Mouse (Mus musculus): ENCODE measurements around the gene Dgke. TPM values are rescaled to one million over a fixed set of nuclear protein-coding genes. Genes with fewer than 3 reads are reported as not detected.

Gene Dgke
- total and polyA plus RNA-seq, 3 experiments, result 4.8 to 17.0 (median 13.4) TPM

DNA sequence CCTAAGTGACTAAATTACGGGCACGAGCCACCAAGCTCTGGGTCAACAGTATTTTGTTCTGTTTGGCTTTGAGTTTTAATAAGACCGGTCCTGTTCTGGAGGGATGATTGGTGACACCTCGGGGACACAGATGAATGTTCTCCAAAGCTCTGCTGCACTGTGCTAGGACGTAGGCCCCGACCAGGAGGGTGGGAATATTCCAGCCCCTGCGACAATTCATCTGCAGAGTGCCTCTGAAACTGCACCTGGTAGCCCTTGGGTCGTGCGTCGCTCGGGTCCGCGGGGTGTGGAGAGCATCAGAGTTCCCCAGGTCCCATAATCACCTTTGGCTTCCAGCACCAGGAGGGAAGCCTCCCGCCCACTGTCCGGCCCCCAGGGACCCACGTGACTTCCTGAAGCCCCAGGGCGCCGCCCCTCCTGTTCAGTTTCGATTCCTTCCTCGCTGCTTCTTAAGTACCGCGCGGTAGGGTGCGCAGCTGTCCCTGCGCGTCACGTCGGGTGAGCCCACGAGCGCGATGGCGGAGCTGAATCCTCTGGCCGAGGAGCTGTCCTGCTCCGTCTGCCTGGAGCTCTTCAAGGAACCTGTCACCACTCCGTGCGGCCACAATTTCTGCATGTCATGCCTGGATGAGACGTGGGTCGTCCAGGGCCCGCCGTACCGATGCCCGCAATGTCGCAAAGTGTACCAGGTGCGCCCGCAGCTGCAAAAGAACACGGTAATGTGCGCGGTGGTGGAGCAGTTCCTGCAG, 67.5 kb downstream of the Dgke start, which contains the start of gene Trim25 (continued):
- TF ChIP-seq IRF4 (IDR thresholded peaks at IDR 0.05; ENCODE audit: low read depth, low read length), result peak; percentile 98
- peak; percentile 78 for TF ChIP-seq EP300 (IDR thresholded peaks at IDR 0.05; ENCODE audit: low read length)
- TF ChIP-seq NELFE (IDR thresholded peaks at IDR 0.05; ENCODE audit: low read depth, low read length), result peak; percentile 99
- no peak for TF ChIP-seq ZKSCAN1 (IDR thresholded peaks at IDR 0.05; ENCODE audit: borderline replicate concordance, low read depth, low read length)
- 0 out of 2 replicates have a peak, but pooled peaks have one; percentile 23 for TF ChIP-seq ZNF384 (IDR thresholded peaks at IDR 0.05; ENCODE audit: low read depth, low read length)
- TF ChIP-seq CHD2 (IDR thresholded peaks at IDR 0.05; ENCODE audit: low read length), result peak; percentile 63; the same call in 1 of the 2 replicates
- TF ChIP-seq KAT2A (IDR thresholded peaks at IDR 0.05; ENCODE audit: insufficient replicate concordance, low read length), result peak; percentile 87; the same call in 1 of the 2 replicates
- TF ChIP-seq RCOR1 (conservative IDR thresholded peaks at IDR 0.05; ENCODE audit: low read depth, low read length), result peak; percentile 85
- TF ChIP-seq SIN3A (IDR thresholded peaks at IDR 0.05; ENCODE audit: low read length), result peak; percentile 94
- peak; percentile 97; the same call in 1 of the 2 replicates for TF ChIP-seq MXI1 (IDR thresholded peaks at IDR 0.05; ENCODE audit: low read depth, low read length)
- TF ChIP-seq JUN (IDR thresholded peaks at IDR 0.05; ENCODE audit: insufficient read depth, low read depth, low read length), result no peak
- no peak; the same call in 1 of the 2 replicates for TF ChIP-seq GABPA (IDR thresholded peaks at IDR 0.05; ENCODE audit: insufficient replicate concordance, low read depth, low read length)

DNA sequence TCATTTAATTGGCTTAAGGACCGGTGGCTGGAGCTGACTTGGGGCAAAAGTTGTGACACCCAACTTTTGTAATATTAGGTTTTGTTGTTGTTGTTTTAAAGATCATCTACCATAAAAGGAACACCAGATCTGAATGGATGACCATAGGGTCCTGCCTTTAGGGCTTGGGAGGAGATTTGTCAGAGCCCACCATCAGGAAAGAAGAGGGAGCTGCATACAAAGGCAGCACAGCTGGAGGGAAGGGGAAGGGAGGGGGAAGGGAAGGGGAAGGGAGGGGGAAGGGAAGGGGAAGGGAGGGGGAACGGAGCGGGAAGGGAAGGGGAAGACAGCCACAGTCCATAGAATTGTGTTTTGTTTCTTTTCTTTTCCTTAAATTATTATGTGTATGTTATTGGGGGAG, 68.2 kb downstream of the Dgke start:
- peaks cover 34% of the 10 kb centered on the region for H3K79me2 ChIP-seq (replicated peaks; ENCODE audit: control insufficient read depth, extremely low read depth, insufficient read depth, poor library complexity, severe bottlenecking)
- H3K4me3 ChIP-seq (replicated peaks in 1 of 3; ENCODE audit: low read depth in 2 of 3, low read length in 2 of 3, poor library complexity in 1 of 3), result peak overlapping the region in 1 of 3 experiments; percentile 85
- TF ChIP-seq JUND (conservative IDR thresholded peaks at IDR 0.05; ENCODE audit: low read depth, low read length) (no peak), ZC3H11A (IDR thresholded peaks at IDR 0.05; ENCODE audit: low read depth, low read length) (no peak), JUN (IDR thresholded peaks at IDR 0.05; ENCODE audit: insufficient read depth, low read depth, low read length) (no peak), USF2 (conservative IDR thresholded peaks at IDR 0.05; ENCODE audit: low read depth, low read length) (no peak), ELF1 (IDR thresholded peaks at IDR 0.05; ENCODE audit: low read depth, low read length) (no peak), GABPA (IDR thresholded peaks at IDR 0.05; ENCODE audit: insufficient replicate concordance, low read depth, low read length) (no peak), BHLHE40 (IDR thresholded peaks at IDR 0.05; ENCODE audit: low read depth, low read length) (no peak), NELFE (IDR thresholded peaks at IDR 0.05; ENCODE audit: low read depth, low read length) (no peak), ZNF384 (IDR thresholded peaks at IDR 0.05; ENCODE audit: low read depth, low read length) (no peak), NRF1 (IDR thresholded peaks at IDR 0.05; ENCODE audit: low read depth, low read length) (no peak), MAFK (IDR thresholded peaks at IDR 0.05; ENCODE audit: insufficient replicate concordance, low read length) (no peak), CHD2 (IDR thresholded peaks at IDR 0.05; ENCODE audit: low read length) (no peak; the same call in 1 of the 2 replicates), TCF12 (IDR thresholded peaks at IDR 0.05; ENCODE audit: low read depth, low read length) (no peak), EP300 (IDR thresholded peaks at IDR 0.05; ENCODE audit: low read length) (no peak), TBP (conservative IDR thresholded peaks at IDR 0.05; ENCODE audit: low read depth, low read length) (no peak), PAX5 (IDR thresholded peaks at IDR 0.05; ENCODE audit: low read length) (no peak), IRF4 (IDR thresholded peaks at IDR 0.05; ENCODE audit: low read depth, low read length) (no peak), MAZ (IDR thresholded peaks at IDR 0.05; ENCODE audit: low read depth, low read length) (no peak), POLR2AphosphoS2 (IDR thresholded peaks at IDR 0.05; ENCODE audit: low read depth, low read length) (no peak)
- no peaks in the 10 kb centered on the region for H3K27me3 ChIP-seq (replicated peaks)
- H3K4me2 ChIP-seq (ENCODE audit: insufficient read depth, low read depth, poor library complexity, severe bottlenecking), result peak overlapping the region; percentile 72; the same call in 1 of the 2 replicates
- peaks cover 0 to 23% of the 10 kb centered on the region in 2 experiments for H3K36me3 ChIP-seq (replicated peaks in 1 of 2; ENCODE audit: control insufficient read depth in 1 of 2, insufficient read depth in 1 of 2, low read length in 1 of 2)
- peaks cover 23 to 61% of the 10 kb centered on the region in 2 experiments for H3K4me1 ChIP-seq (ENCODE audit: control insufficient read depth in 1 of 2, insufficient read depth in 2 of 2)
- no peaks in the 10 kb centered on the region for H3K9me3 ChIP-seq (replicated peaks; ENCODE audit: low read length)
- no peak overlapping the region for H3K9ac ChIP-seq (ENCODE audit: insufficient read depth, low read depth)
- dilution Hi-C loops (cut with MboI; ENCODE audit: extremely low pct_ligation_motif_present, extremely low pct_unique_long_range_greater_than_20kb, low sequenced_read_pairs), result no loop called here
- in situ Hi-C loops (cut with MboI; ENCODE audit: low pct_ligation_motif_present, low pct_unique_long_range_greater_than_20kb, low sequenced_read_pairs), result loop anchor here (10.0 kb wide), 1 partner anchor 306 kb away; the partner anchor contains the start of gene Nog
- DNase-seq (ENCODE audit: extremely low read depth), result no peak
- H3K27ac ChIP-seq (ENCODE audit: insufficient read depth, low read depth), result no peak overlapping the region
